Mouse (Mus musculus): ENCODE measurements around the gene Nelfb.

DNA sequence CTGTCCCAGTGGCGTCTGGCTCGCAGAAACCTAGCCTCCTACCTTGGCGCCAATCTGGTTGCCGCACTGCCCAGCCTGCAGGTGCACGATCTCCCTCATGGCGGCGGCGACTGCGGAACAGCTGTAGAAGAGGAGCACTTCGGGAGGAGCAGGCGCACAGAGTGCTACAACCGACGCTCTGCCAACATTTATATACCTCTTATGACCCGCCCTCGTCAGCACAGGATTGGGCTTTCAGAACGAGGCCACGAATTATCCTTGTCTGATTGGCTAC is 13.1 kb upstream of the Nelfb start, which contains the start of gene Tubb4b:
- peak; percentile 99 for TF ChIP-seq POLR2A (IDR thresholded peaks at IDR 0.05; ENCODE audit: low read depth, low read length)
- TF ChIP-seq CTCF (conservative IDR thresholded peaks at IDR 0.05; ENCODE audit: insufficient read depth, insufficient read length, low read depth, low read length): 0 out of 2 replicates have a peak, but pooled peaks have one; percentile 34

All from kidney, adult 2 months (tissue).